Mouse (Mus musculus) kidney, embryonic 16.5 days (tissue): ENCODE data around the gene Prkar1b. TPM values are rescaled to one million over a fixed set of nuclear protein-coding genes. Genes with fewer than 3 reads are reported as not detected.
A peak's percentile ranks its signal among the peaks of the same experiment; 100 is the strongest.

Source experiments
- ATAC-seq: fragments of 200-750 bp; cut with Nextera tagmentation; 2 replicates; pipeline ENCODE4 v1.8.0; 2017; ENCODE audit warnings: moderate TSS enrichment; ENCODE audit not compliant: low FRiP score, low TSS enrichment
- H3K27ac ChIP-seq: fragments of 300-500 bp; sonication (generic); 2 replicates; pipeline ENCODE4 v1.5.1; 2014; ENCODE audit warnings: low read length
- H3K27me3 ChIP-seq: fragments of 300-500 bp; sonication (generic); 2 replicates; pipeline ENCODE4 v1.6.1; 2014; ENCODE audit warnings: low read length, control low read depth, mixed read lengths; ENCODE audit not compliant: insufficient read depth
- H3K36me3 ChIP-seq: fragments of 300-500 bp; sonication (generic); 2 replicates; pipeline ENCODE4 v1.6.1; 2014; ENCODE audit warnings: low read length, control low read depth, mixed read lengths; ENCODE audit not compliant: insufficient read depth
- H3K4me1 ChIP-seq: fragments of 300-500 bp; sonication (generic); 2 replicates; pipeline ENCODE4 v1.6.1; 2014; ENCODE audit warnings: low read length, control low read depth, mixed read lengths; ENCODE audit not compliant: insufficient read depth
- H3K4me2 ChIP-seq: fragments of 300-500 bp; sonication (generic); replicated peaks from 2 replicates; pipeline ENCODE4 v1.6.1; 2014; ENCODE audit warnings: low read depth, low read length
- H3K4me3 ChIP-seq: fragments of 300-500 bp; sonication (generic); 2 replicates; pipeline ENCODE4 v1.5.1; 2014; ENCODE audit warnings: mild to moderate bottlenecking, low read length
- H3K9ac ChIP-seq: fragments of 300-500 bp; sonication (generic); replicated peaks from 2 replicates; pipeline ENCODE4 v1.6.1; 2014; ENCODE audit warnings: low read length
- H3K9me3 ChIP-seq: fragments of 300-500 bp; sonication (generic); 2 replicates; pipeline ENCODE4 v1.6.1; 2016; ENCODE audit warnings: low read length, control low read depth
- WGBS: fragments of 180-500 bp; shearing (Covaris S2); extraction: QIAGEN DNeasy Blood & Tissue Kit; methylation state at CpG from one replicate; pipeline ENCODE4 v1.1.7; 2014; 5-methylcytosine and 5-hydroxymethylcytosine counted together
- polyA plus RNA-seq: library from polyadenylated mRNA; unstranded; fragments of >200 nt; fragmentation: Nextera tagmentation; extraction: Ambion mirVana; gene quantifications from 2 replicates; pipeline ENCODE4 v1.2.1, GENCODE M21; 2015

Gene Prkar1b
- polyA plus RNA-seq, 1 experiment from 2014 or later: 24.6 TPM

GRCm38 (mm10) chr5:138989567-138989966 lies 160.2 kb downstream of the Prkar1b start:
- no peak overlapping the region for H3K4me2 ChIP-seq
- H3K4me1 ChIP-seq: peaks cover 43% of the 10 kb centered on the region
- no peak overlapping the region for H3K27ac ChIP-seq
- H3K27me3 ChIP-seq: peaks cover 22% of the 10 kb centered on the region; the same call in 1 of the 2 replicates
- H3K4me3 ChIP-seq: no peak overlapping the region
- ATAC-seq: no peak
- H3K9me3 ChIP-seq: no peaks in the 10 kb centered on the region
- H3K9ac ChIP-seq: no peak overlapping the region
- H3K36me3 ChIP-seq: peaks cover 34% of the 10 kb centered on the region
- 80% methylated on average over 6 of the region's 6 CpGs for WGBS

GRCm38 (mm10) chr5:138988764-138989163 lies 161.0 kb downstream of the Prkar1b start:
- Histone ChIP-seq H3K27ac (no peak overlapping the region), H3K4me2 (no peak overlapping the region), H3K27me3 (peaks cover 22% of the 10 kb centered on the region; the same call in 1 of the 2 replicates), H3K9ac (no peak overlapping the region; the same call in 1 of the 2 replicates), H3K9me3 (no peaks in the 10 kb centered on the region), H3K4me3 (no peak overlapping the region), H3K36me3 (peaks cover 42% of the 10 kb centered on the region), H3K4me1 (peaks cover 39% of the 10 kb centered on the region)
- 0 out of 2 replicates have a peak, but pooled peaks have one; percentile 10 for ATAC-seq
- WGBS: 35% methylated on average over 9 of the region's 9 CpGs

DNA sequence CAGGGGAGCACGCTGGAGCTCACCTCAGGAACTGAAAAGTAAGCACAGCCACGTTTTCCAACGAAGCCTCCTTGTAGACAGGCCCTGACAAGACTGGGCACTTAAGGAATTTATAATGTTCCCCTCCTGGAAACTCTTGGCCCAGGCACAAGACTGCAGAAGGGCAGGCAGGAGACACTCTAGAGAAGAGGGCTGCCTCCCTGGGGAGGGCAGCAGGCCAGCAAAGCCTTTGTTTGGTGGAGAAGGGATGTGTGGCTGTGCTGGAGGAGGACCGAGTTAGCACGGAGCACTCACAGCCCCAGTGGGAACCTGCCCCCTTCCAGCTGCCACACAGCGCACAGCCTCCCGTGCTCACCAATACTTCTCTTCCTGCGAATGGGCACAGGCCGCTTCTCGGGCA lies 161.8 kb downstream of the Prkar1b start:
- peaks cover 36% of the 10 kb centered on the region for H3K4me1 ChIP-seq
- no peak overlapping the region for H3K9ac ChIP-seq
- ATAC-seq: no peak
- no peak overlapping the region for H3K4me2 ChIP-seq
- no peak overlapping the region for H3K27ac ChIP-seq
- H3K4me3 ChIP-seq: no peak overlapping the region
- WGBS: 79% methylated on average over 10 of the region's 10 CpGs
- H3K27me3 ChIP-seq: peaks cover 19% of the 10 kb centered on the region; the same call in 1 of the 2 replicates
- no peaks in the 10 kb centered on the region for H3K9me3 ChIP-seq
- H3K36me3 ChIP-seq: peaks cover 45% of the 10 kb centered on the region

GRCm38 (mm10) chr5:138981921-138982320 lies 167.9 kb downstream of the Prkar1b start:
- Histone ChIP-seq H3K36me3 (peaks cover 37% of the 10 kb centered on the region), H3K27me3 (no peaks in the 10 kb centered on the region), H3K9me3 (no peaks in the 10 kb centered on the region), H3K4me3 (no peak overlapping the region), H3K9ac (no peak overlapping the region), H3K27ac (no peak overlapping the region), H3K4me2 (no peak overlapping the region), H3K4me1 (peaks cover 35% of the 10 kb centered on the region)
- WGBS: 64% methylated on average over 5 of the region's 9 CpGs
- ATAC-seq: no peak

GRCm38 (mm10) chr5:138980608-138981007 lies 169.2 kb downstream of the Prkar1b start:
- no peak overlapping the region for H3K27ac ChIP-seq
- ATAC-seq: peak; percentile 35; the same call in 1 of the 2 replicates
- peaks cover 27% of the 10 kb centered on the region for H3K36me3 ChIP-seq
- peaks cover 35% of the 10 kb centered on the region for H3K4me1 ChIP-seq
- no peaks in the 10 kb centered on the region for H3K9me3 ChIP-seq
- H3K9ac ChIP-seq: no peak overlapping the region
- no peak overlapping the region for H3K4me3 ChIP-seq
- H3K27me3 ChIP-seq: no peaks in the 10 kb centered on the region
- WGBS: 68% methylated on average over 9 of the region's 9 CpGs
- no peak overlapping the region for H3K4me2 ChIP-seq

DNA sequence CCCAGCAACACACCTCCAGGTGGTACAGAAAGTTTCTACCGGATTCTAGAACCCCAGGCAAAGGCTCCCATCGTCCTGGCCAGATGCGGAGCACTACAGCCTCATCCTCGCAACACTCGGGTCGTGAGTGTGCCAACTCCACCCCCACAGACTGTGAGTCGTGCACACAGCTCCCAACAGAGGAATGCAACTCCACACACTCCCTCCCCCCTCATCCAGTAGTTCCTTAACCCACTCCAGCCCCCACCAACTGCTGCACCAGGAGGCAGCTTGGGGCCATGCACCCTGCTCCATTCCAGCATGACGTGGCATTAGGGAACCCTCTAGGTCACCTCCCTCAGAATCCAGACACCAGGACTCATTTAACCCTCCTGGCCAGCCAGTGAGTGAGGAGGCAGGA lies 170.0 kb downstream of the Prkar1b start:
- H3K27ac ChIP-seq: no peak overlapping the region
- no peaks in the 10 kb centered on the region for H3K9me3 ChIP-seq
- 51% methylated on average over 8 of the region's 8 CpGs for WGBS
- no peak overlapping the region for H3K4me3 ChIP-seq
- H3K4me2 ChIP-seq: no peak overlapping the region
- H3K36me3 ChIP-seq: peaks cover 27% of the 10 kb centered on the region
- H3K9ac ChIP-seq: no peak overlapping the region
- H3K4me1 ChIP-seq: peaks cover 35% of the 10 kb centered on the region
- no peaks in the 10 kb centered on the region for H3K27me3 ChIP-seq
- 0 out of 2 replicates have a peak, but pooled peaks have one; percentile 33 for ATAC-seq

DNA sequence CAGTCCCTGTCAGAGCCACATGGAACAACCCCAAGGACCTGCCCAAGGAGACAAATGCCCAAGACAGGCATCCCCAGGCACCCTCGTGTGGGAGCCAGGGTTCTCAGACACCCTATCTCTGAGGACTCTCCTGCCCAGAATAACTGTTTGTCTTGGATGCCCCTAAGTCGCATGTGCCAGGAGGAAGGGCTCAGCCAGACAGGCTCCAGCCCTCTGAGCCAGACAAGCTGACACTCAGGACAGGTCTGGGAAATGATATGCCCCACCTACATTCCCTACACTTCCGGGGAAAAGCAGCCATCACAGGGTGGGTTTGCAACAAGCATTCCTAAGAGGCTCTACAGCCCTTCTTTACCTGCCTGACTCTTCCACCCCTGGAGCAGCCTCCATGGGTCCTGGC lies 172.0 kb downstream of the Prkar1b start:
- Histone ChIP-seq H3K9me3 (no peaks in the 10 kb centered on the region), H3K27ac (peak overlapping the region; percentile 72), H3K4me1 (peaks cover 35% of the 10 kb centered on the region), H3K36me3 (peaks cover 14% of the 10 kb centered on the region), H3K4me2 (peak overlapping the region; percentile 12; the same call in 1 of the 2 replicates), H3K4me3 (no peak overlapping the region), H3K9ac (0 out of 2 replicates have a peak overlapping the region, but pooled peaks have one; percentile 22), H3K27me3 (no peaks in the 10 kb centered on the region)
- 0 out of 2 replicates have a peak, but pooled peaks have one; percentile 35 for ATAC-seq
- 25% methylated on average over 3 of the region's 3 CpGs for WGBS

DNA sequence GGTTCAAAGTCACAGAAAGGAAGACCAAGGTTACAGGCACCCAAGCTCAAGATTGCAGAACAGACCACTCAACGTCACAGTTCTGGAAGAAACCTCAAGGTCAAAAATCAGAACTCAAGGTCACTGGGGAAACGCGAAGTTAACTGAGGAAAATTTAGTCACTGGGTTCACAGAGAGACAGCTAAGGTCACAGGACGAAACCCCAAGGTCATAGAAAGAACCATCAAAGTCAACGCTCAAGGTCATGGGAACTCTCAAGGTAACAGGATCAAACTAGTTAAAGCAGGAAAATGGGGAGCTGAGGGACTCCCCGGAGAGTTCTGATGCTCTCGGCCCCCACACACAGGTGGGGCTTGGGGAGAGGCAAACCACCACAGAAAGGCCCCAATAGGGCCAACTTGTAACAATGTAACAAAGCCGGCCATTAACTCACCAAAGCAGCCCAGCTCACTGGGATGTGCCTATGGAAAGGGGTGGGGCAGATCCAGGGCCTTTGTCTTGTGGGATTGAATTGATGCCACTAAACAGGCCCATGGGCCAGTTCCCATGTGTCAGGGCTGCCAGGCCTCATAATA lies 174.8 kb downstream of the Prkar1b start:
- Histone ChIP-seq H3K27ac (no peak overlapping the region), H3K36me3 (peaks cover 14% of the 10 kb centered on the region), H3K4me2 (no peak overlapping the region), H3K9me3 (no peaks in the 10 kb centered on the region), H3K9ac (no peak overlapping the region), H3K27me3 (no peaks in the 10 kb centered on the region), H3K4me3 (no peak overlapping the region), H3K4me1 (peaks cover 26% of the 10 kb centered on the region)
- no peak for ATAC-seq
- WGBS: 89% methylated on average over 8 of the region's 8 CpGs

GRCm38 (mm10) chr5:138973480-138973879 lies 176.3 kb downstream of the Prkar1b start:
- Histone ChIP-seq H3K4me3 (no peak overlapping the region), H3K36me3 (peaks cover 9% of the 10 kb centered on the region), H3K9me3 (no peaks in the 10 kb centered on the region), H3K4me1 (peaks cover 10% of the 10 kb centered on the region), H3K9ac (no peak overlapping the region), H3K27ac (no peak overlapping the region), H3K4me2 (no peak overlapping the region), H3K27me3 (no peaks in the 10 kb centered on the region)
- no peak for ATAC-seq
- WGBS: 76% methylated on average over 6 of the region's 6 CpGs

- ATAC-seq: no peak
- Histone ChIP-seq H3K4me3 (no peak overlapping the region), H3K4me1 (peaks cover 1% of the 10 kb centered on the region; the same call in 1 of the 2 replicates), H3K9me3 (no peaks in the 10 kb centered on the region), H3K27me3 (no peaks in the 10 kb centered on the region), H3K9ac (no peak overlapping the region), H3K4me2 (no peak overlapping the region), H3K36me3 (peaks cover 8% of the 10 kb centered on the region), H3K27ac (no peak overlapping the region)
- 77% methylated on average over 9 of the region's 9 CpGs for WGBS
Observed at GRCm38 (mm10) chr5:138971405-138971804, 178.4 kb downstream of the Prkar1b start.
